Mouse (Mus musculus) embryonic fibroblast, embryonic 13.5 days (primary cell): ENCODE results near the gene Arsk.

Source experiments
- CTCF ChIP-seq: IDR thresholded peaks from 2 replicates; pipeline ENCODE4 v1.5.1; 2011; ENCODE audit warnings: mild to moderate bottlenecking, control low read depth, low read length, moderate library complexity, borderline replicate concordance; ENCODE audit not compliant: insufficient read depth
- POLR2A ChIP-seq: IDR thresholded peaks from 2 replicates; pipeline ENCODE4 v1.6.1; 2011; ENCODE audit warnings: low read depth, mild to moderate bottlenecking, control low read depth, low read length, moderate library complexity

GRCm38 (mm10) chr13:76057267-76058069 is 41.0 kb downstream of the Arsk start:
- TF ChIP-seq CTCF (no peak), POLR2A (no peak)
